In the genomic region with DNA sequence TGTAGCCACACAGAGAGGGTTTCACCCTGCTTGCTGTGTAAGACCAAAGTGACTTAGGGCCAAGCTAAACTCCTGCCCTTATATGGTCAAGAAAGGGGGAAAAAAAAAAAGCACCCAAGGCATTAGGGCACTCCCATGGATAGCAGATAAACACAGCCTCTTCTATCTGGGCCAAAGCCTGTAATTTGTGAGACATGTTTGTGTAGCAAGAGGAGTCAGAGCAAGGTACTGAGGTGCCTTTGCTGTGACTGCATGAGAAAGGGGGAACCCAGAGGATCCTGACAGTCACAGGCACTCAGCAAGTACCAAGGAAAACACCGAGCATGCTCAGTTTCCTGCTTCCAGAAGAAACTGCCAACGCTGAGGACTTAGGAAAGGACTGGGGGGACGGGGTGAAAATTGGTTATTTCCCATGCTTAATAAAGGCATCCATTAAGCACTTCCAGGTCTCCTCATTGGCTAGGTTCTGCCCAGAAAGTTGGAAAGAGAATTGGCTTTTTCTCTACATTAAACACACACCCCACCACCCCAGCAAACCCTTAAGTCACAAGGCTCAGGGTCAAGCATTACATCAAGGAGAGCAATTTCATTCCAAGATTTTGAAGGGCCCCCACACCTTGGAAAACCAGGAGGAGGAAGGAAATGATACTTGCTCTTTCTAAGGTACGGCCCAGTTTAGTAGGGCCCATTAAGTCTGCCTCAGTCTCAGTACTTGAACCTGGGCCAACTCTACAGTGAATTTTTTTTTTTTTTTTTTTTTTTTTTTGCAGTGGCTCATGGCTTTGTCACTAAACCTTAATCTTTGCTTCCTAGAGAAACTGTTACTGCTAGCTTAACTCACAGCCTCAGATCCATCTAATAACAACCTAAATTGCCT, we compare ENCODE assay signal across 8 mouse cellular contexts. TPM values are rescaled to one million over a fixed set of nuclear protein-coding genes. Genes with fewer than 3 reads are reported as not detected.
A peak's percentile ranks its signal among the peaks of the same experiment; 100 is the strongest.
DNase-seq lines count a peak whose midpoint lies in the region; ATAC-seq and TF ChIP-seq lines count a peak whose summit lies in the region.

No protein-coding gene starts in this region.

- intact Hi-C loops in left cerebral cortex, adult 2 months (cut with DNase I) = loop anchor here (5.0 to 10.0 kb wide), 2 partner anchors 96 to 209 kb away; partner anchors contain the start of genes Aph1c and Rps27l

- no peak overlapping the region for H3K9ac ChIP-seq in forebrain, embryonic 14.5 days (ENCODE audit: low read length)
- H3K9ac ChIP-seq in limb, embryonic 14.5 days (ENCODE audit: low read depth, low read length, severe bottlenecking) = no peak overlapping the region; the same call in 1 of the 2 replicates
- H3K9ac ChIP-seq in neural tube, embryonic 13.5 days = peak overlapping the region; percentile 94

- H3K4me2 ChIP-seq in forebrain, embryonic 14.5 days (ENCODE audit: low read length) = peak overlapping the region; percentile 59
- peak overlapping the region; percentile 62 for H3K4me2 ChIP-seq in limb, embryonic 14.5 days (replicated peaks; ENCODE audit: low read depth, low read length, severe bottlenecking)
- H3K4me2 ChIP-seq in neural tube, embryonic 13.5 days = peak overlapping the region; percentile 75

- TF ChIP-seq POLR2A in limb, embryonic 14.5 days (IDR thresholded peaks at IDR 0.05; ENCODE audit: borderline replicate concordance, extremely low read depth, insufficient read depth, insufficient read length) = no peak

- peak overlapping the region; percentile 88 for H3K4me3 ChIP-seq in left cerebral cortex, adult 2 months
- 0 out of 2 replicates have a peak overlapping the region, but pooled peaks have one; percentile 82 for H3K4me3 ChIP-seq in forebrain, embryonic 14.5 days (ENCODE audit: low read depth, low read length)
- H3K4me3 ChIP-seq in limb, embryonic 14.5 days (replicated peaks; ENCODE audit: low read length) = peak overlapping the region; percentile 78
- H3K4me3 ChIP-seq in neural tube, embryonic 13.5 days = peak overlapping the region; percentile 87

- ATAC-seq in forebrain, embryonic 14.5 days = no peak
- ATAC-seq in limb, embryonic 14.5 days (ENCODE audit: low FRiP score, low read depth) = no peak
- ATAC-seq in neural tube, embryonic 13.5 days (ENCODE audit: low read depth) = no peak

- H3K36me3 ChIP-seq in forebrain, embryonic 14.5 days (ENCODE audit: control insufficient read depth, insufficient read depth, low read length) = peaks cover under 1% of the 10 kb centered on the region; the same call in 1 of the 2 replicates
- H3K36me3 ChIP-seq in limb, embryonic 14.5 days (ENCODE audit: control insufficient read depth, insufficient read depth, low read length) = peaks cover 29% of the 10 kb centered on the region
- peaks cover 5% of the 10 kb centered on the region for H3K36me3 ChIP-seq in neural tube, embryonic 13.5 days

- peak overlapping the region; percentile 29; the same call in 1 of the 2 replicates for H3K27ac ChIP-seq in left cerebral cortex, adult 2 months
- no peak overlapping the region for H3K27ac ChIP-seq in forebrain, embryonic 14.5 days (ENCODE audit: low read depth, low read length)
- no peak overlapping the region for H3K27ac ChIP-seq in limb, embryonic 14.5 days (replicated peaks; ENCODE audit: low read depth, low read length)
- H3K27ac ChIP-seq in neural tube, embryonic 13.5 days (replicated peaks) = no peak overlapping the region

- no peaks in the 10 kb centered on the region for H3K9me3 ChIP-seq in forebrain, embryonic 14.5 days (replicated peaks; ENCODE audit: control insufficient read depth, low read length)
- H3K9me3 ChIP-seq in limb, embryonic 14.5 days (ENCODE audit: control insufficient read depth, low read length) = no peaks in the 10 kb centered on the region
- H3K9me3 ChIP-seq in neural tube, embryonic 13.5 days = no peaks in the 10 kb centered on the region

- TF ChIP-seq CTCF in left cerebral cortex, adult 2 months (IDR thresholded peaks at IDR 0.05) = no peak

- 38% methylated on average over 4 of the region's 4 CpGs for WGBS in forebrain, embryonic 14.5 days
- 22% methylated on average over 4 of the region's 4 CpGs for WGBS in limb, embryonic 14.5 days
- WGBS in neural tube, embryonic 13.5 days = 61% methylated on average over 4 of the region's 4 CpGs

- no peak for DNase-seq in left cerebral cortex, adult 2 months (ENCODE audit: extremely low spot score in 1 of 2, low spot score in 2 of 2)
- no peak for DNase-seq in left cerebral cortex, adult 8-10 months (ENCODE audit: low spot score in 2 of 2)
- DNase-seq in forebrain, embryonic 14.5 days (ENCODE audit: low spot score) = no peak
- no peak for DNase-seq in limb, embryonic 14.5 days (ENCODE audit: low spot score)
- DNase-seq in urinary bladder, postnatal 36 days (ENCODE audit: low spot score in 2 of 2) = no peak
- DNase-seq in spleen, postnatal 14 days (ENCODE audit: low spot score in 2 of 2) = no peak
- no peak for DNase-seq in layer of hippocampus, adult 8-10 months (ENCODE audit: low spot score in 2 of 2)

- peaks cover 33% of the 10 kb centered on the region for H3K4me1 ChIP-seq in forebrain, embryonic 14.5 days (ENCODE audit: control insufficient read depth, insufficient read depth, low read length)
- peaks cover 70% of the 10 kb centered on the region for H3K4me1 ChIP-seq in limb, embryonic 14.5 days (ENCODE audit: control insufficient read depth, insufficient read depth, low read length)
- peaks cover 57% of the 10 kb centered on the region for H3K4me1 ChIP-seq in neural tube, embryonic 13.5 days (replicated peaks)

- H3K27me3 ChIP-seq in forebrain, embryonic 14.5 days (replicated peaks; ENCODE audit: control insufficient read depth, insufficient read depth, low read length) = no peaks in the 10 kb centered on the region
- H3K27me3 ChIP-seq in limb, embryonic 14.5 days (ENCODE audit: control insufficient read depth, insufficient read depth, low read length) = no peaks in the 10 kb centered on the region
- H3K27me3 ChIP-seq in neural tube, embryonic 13.5 days = peaks cover 14% of the 10 kb centered on the region

RNA-seq across cellular contexts. Expression of gene Tpm1, which starts 8.0 kb away (rescaled TPM):
- 100 to 1,000 TPM; 223 to 236 TPM for total RNA-seq in left cerebral cortex, adult 2 months (2021)
- total RNA-seq in left cerebral cortex, adult 8-10 months (2022) = 100 to 1,000 TPM; 208 to 237 (median 224) TPM
- 104 and 126 TPM in 2 replicates for polyA plus RNA-seq in forebrain, embryonic 14.5 days (2014; fragmentation: Nextera tagmentation; extraction: Ambion mirVana)
- 420 and 643 TPM in 2 replicates for polyA plus RNA-seq in limb, embryonic 14.5 days (2012; rRNA removed)
- 724 and 728 TPM in 2 replicates for polyA plus RNA-seq in limb, embryonic 14.5 days (2014; fragmentation: Nextera tagmentation; extraction: Ambion mirVana)
- 209 and 261 TPM in 2 replicates for polyA plus RNA-seq in neural tube, embryonic 13.5 days (2015; fragmentation: Nextera tagmentation; extraction: Ambion mirVana)
- total RNA-seq in layer of hippocampus, adult 8-10 months (2022) = 100 to 1,000 TPM; 179 to 185 (median 182) TPM
